Mouse (Mus musculus): Measurements from ENCODE around the gene Map3k10. TPM values are rescaled to one million over a fixed set of nuclear protein-coding genes. Genes with fewer than 3 reads are reported as not detected.

Map3k10 gene
- total and polyA plus RNA-seq, 2 experiments from 2014 or later = 24.5 to 165 TPM

DNA sequence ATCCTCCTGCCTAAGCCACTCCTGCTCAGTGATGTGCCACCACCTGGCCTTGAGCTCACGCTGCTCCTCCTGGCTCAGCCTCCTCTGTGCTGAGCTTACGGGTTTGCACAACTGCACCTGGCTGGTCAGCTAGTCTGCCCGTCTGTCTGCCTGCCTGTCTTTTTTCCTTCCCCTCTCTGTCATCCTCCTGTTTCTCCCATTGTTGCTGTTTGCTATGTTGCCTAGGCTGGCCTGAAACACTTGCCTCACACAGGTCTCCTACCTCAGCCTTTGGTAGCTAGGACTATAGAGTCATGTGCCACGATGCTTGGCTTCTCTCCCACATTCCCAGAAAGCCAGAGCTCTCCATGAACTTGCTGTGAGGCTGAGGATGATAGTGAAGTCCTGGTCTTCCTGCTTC, 61.5 kb downstream of the Map3k10 start:
- ATAC-seq (ENCODE audit: low FRiP score) = no peak
- Histone ChIP-seq H3K27me3 (ENCODE audit: insufficient read depth, low read length) (no peaks in the 10 kb centered on the region), H3K4me3 (ENCODE audit: low read depth, low read length) (no peak overlapping the region), H3K4me1 (ENCODE audit: insufficient read depth, low read length) (no peaks in the 10 kb centered on the region), H3K27ac (ENCODE audit: low read depth, low read length) (0 out of 2 replicates have a peak overlapping the region, but pooled peaks have one; percentile 43), H3K36me3 (ENCODE audit: insufficient read depth, low read length) (peaks cover 26% of the 10 kb centered on the region), H3K4me2 (ENCODE audit: low read depth, low read length, poor library complexity, severe bottlenecking) (no peak overlapping the region), H3K9ac (replicated peaks; ENCODE audit: low read length, poor library complexity, severe bottlenecking) (no peak overlapping the region), H3K9me3 (ENCODE audit: low read length) (no peaks in the 10 kb centered on the region)
- TF ChIP-seq CTCF (IDR thresholded peaks at IDR 0.05) = no peak
- no peak for DNase-seq (ENCODE audit: low spot score)
- WGBS = 65% methylated on average over 4 of the region's 4 CpGs

GRCm38 (mm10) chr7:27610871-27611270, 63.5 kb downstream of the Map3k10 start:
- Histone ChIP-seq H3K4me2 (ENCODE audit: low read depth, low read length, poor library complexity, severe bottlenecking) (no peak overlapping the region), H3K27me3 (ENCODE audit: insufficient read depth, low read length) (no peaks in the 10 kb centered on the region), H3K36me3 (ENCODE audit: insufficient read depth, low read length) (peaks cover 10% of the 10 kb centered on the region), H3K9me3 (ENCODE audit: low read length) (no peaks in the 10 kb centered on the region), H3K9ac (replicated peaks; ENCODE audit: low read length, poor library complexity, severe bottlenecking) (no peak overlapping the region), H3K27ac (ENCODE audit: low read depth, low read length) (peak overlapping the region; percentile 26; the same call in 1 of the 2 replicates), H3K4me1 (ENCODE audit: insufficient read depth, low read length) (no peaks in the 10 kb centered on the region), H3K4me3 (ENCODE audit: low read depth, low read length) (no peak overlapping the region)
- ATAC-seq (ENCODE audit: low FRiP score) (no peak), DNase-seq (ENCODE audit: low spot score) (no peak)
- WGBS = 86% methylated on average over 5 of the region's 5 CpGs
- TF ChIP-seq CTCF (IDR thresholded peaks at IDR 0.05) = no peak

DNA sequence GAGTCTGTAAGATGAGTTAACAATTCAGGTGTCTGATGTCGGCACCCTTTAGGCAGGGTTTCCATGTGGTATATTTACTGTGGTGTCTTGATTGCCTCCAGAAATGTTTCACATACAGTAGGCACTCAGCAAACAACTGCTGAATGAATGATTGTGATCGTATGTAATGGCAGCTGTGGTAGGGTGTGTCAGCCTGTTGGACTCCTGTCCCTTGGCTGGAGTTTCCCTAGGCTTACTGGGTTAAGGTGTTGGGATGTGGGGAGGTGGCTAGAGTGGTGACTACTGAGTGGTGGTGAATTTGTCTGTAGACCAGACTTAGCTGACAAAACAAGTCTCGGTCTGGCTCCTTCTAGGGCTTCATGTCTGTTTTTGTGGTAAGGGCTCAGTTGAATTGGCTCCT, 64.0 kb downstream of the Map3k10 start:
- WGBS = 90% methylated on average over 3 of the region's 3 CpGs
- ATAC-seq (ENCODE audit: low FRiP score) (no peak), DNase-seq (ENCODE audit: low spot score) (no peak)
- Histone ChIP-seq H3K36me3 (ENCODE audit: insufficient read depth, low read length) (peaks cover 13% of the 10 kb centered on the region), H3K4me1 (ENCODE audit: insufficient read depth, low read length) (no peaks in the 10 kb centered on the region), H3K9ac (replicated peaks; ENCODE audit: low read length, poor library complexity, severe bottlenecking) (no peak overlapping the region), H3K27me3 (ENCODE audit: insufficient read depth, low read length) (no peaks in the 10 kb centered on the region), H3K27ac (ENCODE audit: low read depth, low read length) (no peak overlapping the region), H3K9me3 (ENCODE audit: low read length) (no peaks in the 10 kb centered on the region), H3K4me2 (ENCODE audit: low read depth, low read length, poor library complexity, severe bottlenecking) (no peak overlapping the region), H3K4me3 (ENCODE audit: low read depth, low read length) (no peak overlapping the region)
- TF ChIP-seq CTCF (IDR thresholded peaks at IDR 0.05) = no peak

DNA sequence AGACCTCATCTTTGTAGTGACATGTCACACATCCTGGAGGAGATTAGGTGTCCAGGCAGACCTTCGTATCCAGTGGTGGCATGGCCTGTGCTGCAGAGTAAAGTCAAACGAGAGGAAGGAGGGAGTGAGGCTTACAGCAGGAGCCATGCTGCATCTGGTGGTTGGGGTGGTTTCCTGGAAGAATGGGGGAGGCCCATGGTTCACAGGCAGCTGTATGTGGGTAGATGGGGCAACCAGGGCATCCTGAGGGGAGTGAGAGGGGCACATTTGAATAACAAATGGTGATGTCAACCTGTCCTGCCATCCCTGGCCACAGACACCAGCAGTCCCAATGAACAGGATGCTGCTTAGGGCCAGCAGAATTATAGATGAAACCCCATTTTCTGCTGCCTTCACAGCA, 64.7 kb downstream of the Map3k10 start:
- Histone ChIP-seq H3K4me2 (ENCODE audit: low read depth, low read length, poor library complexity, severe bottlenecking) (no peak overlapping the region), H3K27me3 (ENCODE audit: insufficient read depth, low read length) (no peaks in the 10 kb centered on the region), H3K36me3 (ENCODE audit: insufficient read depth, low read length) (peaks cover 13% of the 10 kb centered on the region), H3K4me3 (ENCODE audit: low read depth, low read length) (no peak overlapping the region), H3K27ac (ENCODE audit: low read depth, low read length) (no peak overlapping the region), H3K9ac (replicated peaks; ENCODE audit: low read length, poor library complexity, severe bottlenecking) (no peak overlapping the region), H3K9me3 (ENCODE audit: low read length) (no peaks in the 10 kb centered on the region), H3K4me1 (ENCODE audit: insufficient read depth, low read length) (no peaks in the 10 kb centered on the region)
- DNase-seq (ENCODE audit: low spot score) (no peak), ATAC-seq (ENCODE audit: low FRiP score) (no peak)
- TF ChIP-seq CTCF (IDR thresholded peaks at IDR 0.05) = no peak
- 88% methylated on average over 2 of the region's 2 CpGs for WGBS

- Histone ChIP-seq H3K4me1 (ENCODE audit: insufficient read depth, low read length) (no peaks in the 10 kb centered on the region), H3K4me2 (ENCODE audit: low read depth, low read length, poor library complexity, severe bottlenecking) (no peak overlapping the region), H3K36me3 (ENCODE audit: insufficient read depth, low read length) (peaks cover 13% of the 10 kb centered on the region), H3K27me3 (ENCODE audit: insufficient read depth, low read length) (no peaks in the 10 kb centered on the region), H3K9ac (replicated peaks; ENCODE audit: low read length, poor library complexity, severe bottlenecking) (no peak overlapping the region), H3K9me3 (ENCODE audit: low read length) (no peaks in the 10 kb centered on the region), H3K27ac (ENCODE audit: low read depth, low read length) (no peak overlapping the region), H3K4me3 (ENCODE audit: low read depth, low read length) (no peak overlapping the region)
- TF ChIP-seq CTCF (IDR thresholded peaks at IDR 0.05) = no peak
- ATAC-seq (ENCODE audit: low FRiP score) (no peak), DNase-seq (ENCODE audit: low spot score) (no peak)
- WGBS = 94% methylated on average over 4 of the region's 4 CpGs
These were observed 65.1 kb downstream of the Map3k10 start for GRCm38 (mm10) chr7:27609285-27609684.

- no peaks in the 10 kb centered on the region for H3K4me1 ChIP-seq (ENCODE audit: insufficient read depth, low read length)
- 96% methylated on average over 3 of the region's 3 CpGs for WGBS
- no peak overlapping the region for H3K4me2 ChIP-seq (ENCODE audit: low read depth, low read length, poor library complexity, severe bottlenecking)
- peaks cover 13% of the 10 kb centered on the region for H3K36me3 ChIP-seq (ENCODE audit: insufficient read depth, low read length)
- H3K27ac ChIP-seq (ENCODE audit: low read depth, low read length) = no peak overlapping the region
- H3K9ac ChIP-seq (replicated peaks; ENCODE audit: low read length, poor library complexity, severe bottlenecking) = no peak overlapping the region
- H3K4me3 ChIP-seq (ENCODE audit: low read depth, low read length) = no peak overlapping the region
- H3K27me3 ChIP-seq (ENCODE audit: insufficient read depth, low read length) = no peaks in the 10 kb centered on the region
- no peak for ATAC-seq (ENCODE audit: low FRiP score)
- H3K9me3 ChIP-seq (ENCODE audit: low read length) = no peaks in the 10 kb centered on the region
- DNase-seq (ENCODE audit: low spot score) = no peak
- no peak for TF ChIP-seq CTCF (IDR thresholded peaks at IDR 0.05)
These were observed 66.3 kb downstream of the Map3k10 start for GRCm38 (mm10) chr7:27608130-27608529.

All from midbrain, postnatal 0 days (tissue).